Mouse (Mus musculus) v-Abl transformed pro-B cells (cell line): ENCODE data around the gene Padi1.

Source experiments
- in situ Hi-C, 2 experiments: fragments of 400-800 bp; cut with MboI; formaldehyde crosslinking; loops; one replicate each; pipeline ENCODE4 v1.15.1; 2025; ENCODE audit not compliant: unreplicated experiment in 2 of 2

The Padi1 gene

GRCm38 (mm10) chr4:140791071-140791470 lies 54.5 kb downstream of the Padi1 start:
- in situ Hi-C loops: loop anchor here in 1 of 2 experiments (5.0 kb wide), 1 partner anchor 111 kb away; no protein-coding TSS in a partner anchor

- in situ Hi-C loops: loop anchor here (5.0 to 10.0 kb wide), 5 partner anchors 112 to 455 kb away; no protein-coding TSS in a partner anchor
Measured at GRCm38 (mm10) chr4:140789983-140790382, 55.6 kb downstream of the Padi1 start.

- in situ Hi-C loops: loop anchor here (5.0 to 10.0 kb wide), 5 partner anchors 113 to 456 kb away; no protein-coding TSS in a partner anchor
Measured at GRCm38 (mm10) chr4:140788983-140789382, 56.6 kb downstream of the Padi1 start.

GRCm38 (mm10) chr4:140788264-140788663 lies 57.3 kb downstream of the Padi1 start:
- in situ Hi-C loops: loop anchor here (5.0 to 10.0 kb wide), 5 partner anchors 114 to 457 kb away; no protein-coding TSS in a partner anchor

- in situ Hi-C loops: loop anchor here (5.0 to 10.0 kb wide), 5 partner anchors 115 to 457 kb away; no protein-coding TSS in a partner anchor
Measured at GRCm38 (mm10) chr4:140787414-140787813, 58.2 kb downstream of the Padi1 start.

- in situ Hi-C loops: loop anchor here (5.0 to 10.0 kb wide), 5 partner anchors 117 to 460 kb away; no protein-coding TSS in a partner anchor
Measured at GRCm38 (mm10) chr4:140785217-140785616, 60.4 kb downstream of the Padi1 start.

GRCm38 (mm10) chr4:140784292-140784945 lies 61.2 kb downstream of the Padi1 start:
- in situ Hi-C loops: loop anchor here in 1 of 2 experiments (10.0 kb wide), 2 partner anchors 250 to 460 kb away; no protein-coding TSS in a partner anchor

- in situ Hi-C loops: loop anchor here in 1 of 2 experiments (10.0 kb wide), 2 partner anchors 252 to 462 kb away; no protein-coding TSS in a partner anchor
Measured at GRCm38 (mm10) chr4:140782821-140783220, 62.8 kb downstream of the Padi1 start.

GRCm38 (mm10) chr4:140780507-140780906 lies 65.1 kb downstream of the Padi1 start:
- in situ Hi-C loops: loop anchor here in 1 of 2 experiments (10.0 kb wide), 2 partner anchors 254 to 464 kb away; no protein-coding TSS in a partner anchor

GRCm38 (mm10) chr4:140779803-140780397 lies 65.7 kb downstream of the Padi1 start:
- in situ Hi-C loops: loop anchor here in 1 of 2 experiments (10.0 kb wide), 2 partner anchors 255 to 465 kb away; no protein-coding TSS in a partner anchor

GRCm38 (mm10) chr4:140776623-140777022 lies 69.0 kb downstream of the Padi1 start:
- in situ Hi-C loops: no loop called here

- in situ Hi-C loops: no loop called here
Measured at GRCm38 (mm10) chr4:140775876-140776275, 69.7 kb downstream of the Padi1 start.

- in situ Hi-C loops: no loop called here
Measured at GRCm38 (mm10) chr4:140774893-140775292, 70.7 kb downstream of the Padi1 start.

GRCm38 (mm10) chr4:140774025-140774800 lies 71.4 kb downstream of the Padi1 start, which contains the start of gene Padi4:
TSS of gene Padi4 (minus strand) at chr4:140774236.
- in situ Hi-C loops: no loop called here

- in situ Hi-C loops: no loop called here
Measured at GRCm38 (mm10) chr4:140771091-140771490, 74.5 kb downstream of the Padi1 start.

- in situ Hi-C loops: no loop called here
Measured at GRCm38 (mm10) chr4:140770433-140770832, 75.1 kb downstream of the Padi1 start.

GRCm38 (mm10) chr4:140768973-140769372 lies 76.6 kb downstream of the Padi1 start:
- in situ Hi-C loops: no loop called here

GRCm38 (mm10) chr4:140765936-140766335 lies 79.6 kb downstream of the Padi1 start:
- in situ Hi-C loops: no loop called here

- in situ Hi-C loops: no loop called here
Measured at GRCm38 (mm10) chr4:140763158-140763557, 82.4 kb downstream of the Padi1 start.
